Mouse (Mus musculus) megakaryocyte, embryonic 14.5 days (primary cell): Measurements from ENCODE around the gene Cryzl2. TPM values are rescaled to one million over a fixed set of nuclear protein-coding genes. Genes with fewer than 3 reads are reported as not detected.

Source experiments
- H3K27me3 ChIP-seq: replicated peaks from 2 replicates; pipeline ENCODE3; 2012; ENCODE audit warnings: inconsistent platforms
- H3K36me3 ChIP-seq: replicated peaks from 2 replicates; pipeline ENCODE3; 2012; ENCODE audit warnings: low read length, inconsistent platforms, mixed read lengths
- H3K4me1 ChIP-seq: 2 replicates; pipeline ENCODE4 v1.6.1; 2012; ENCODE audit warnings: inconsistent platforms
- H3K4me3 ChIP-seq: replicated peaks from 2 replicates; pipeline ENCODE3; 2012; ENCODE audit warnings: moderate library complexity, mild to moderate bottlenecking, inconsistent platforms
- H3K9me3 ChIP-seq: 2 replicates; pipeline ENCODE4 v1.6.1; 2012; ENCODE audit warnings: inconsistent platforms
- FLI1 ChIP-seq: IDR thresholded peaks from 2 replicates; pipeline ENCODE4 v1.6.1; 2012; ENCODE audit warnings: low read length, inconsistent platforms, mixed read lengths
- GATA1 ChIP-seq: IDR thresholded peaks from 3 replicates; pipeline ENCODE4 v1.6.1; 2012; ENCODE audit warnings: mixed read lengths, low read length, inconsistent platforms, borderline replicate concordance
- polyA plus RNA-seq: library from polyadenylated mRNA; stranded (reverse); fragments of >175 nt; gene quantifications from 2 replicates; pipeline ENCODE4 v1.2.3, GENCODE M21; 2012; ENCODE audit warnings: low replicate concordance; ENCODE audit not compliant: insufficient read depth

Gene Cryzl2
- polyA plus RNA-seq = 2.2 and 2.8 TPM in 2 replicates

GRCm38 (mm10) chr1:157458421-157459208 lies at the start of gene Cryzl2:
TSS of gene Cryzl2 (plus strand) at chr1:157458577.
- Histone ChIP-seq H3K9me3 (no peaks in the 10 kb centered on the region), H3K4me3 (peak within 1 kb of the TSS; percentile 89), H3K4me1 (peaks cover 17% of the 10 kb centered on the region), H3K36me3 (no peaks in the 10 kb centered on the region), H3K27me3 (no peaks in the 10 kb centered on the region)
- TF ChIP-seq GATA1 (no peak), FLI1 (no peak)

GRCm38 (mm10) chr1:157409648-157410047 lies 48.7 kb upstream of the Cryzl2 start:
- TF ChIP-seq FLI1 (no peak), GATA1 (no peak)
- H3K36me3 ChIP-seq = no peaks in the 10 kb centered on the region
- peaks cover 15% of the 10 kb centered on the region for H3K4me1 ChIP-seq
- no peaks in the 10 kb centered on the region for H3K9me3 ChIP-seq
- peaks cover 11% of the 10 kb centered on the region for H3K27me3 ChIP-seq
- H3K4me3 ChIP-seq = no peak overlapping the region

- Histone ChIP-seq H3K36me3 (no peaks in the 10 kb centered on the region), H3K9me3 (no peaks in the 10 kb centered on the region), H3K4me1 (peaks cover 15% of the 10 kb centered on the region), H3K27me3 (peaks cover 11% of the 10 kb centered on the region), H3K4me3 (peak overlapping the region; percentile 76)
- TF ChIP-seq FLI1 = no peak
Observed at GRCm38 (mm10) chr1:157410937-157411336, 47.4 kb upstream of the Cryzl2 start.

DNA sequence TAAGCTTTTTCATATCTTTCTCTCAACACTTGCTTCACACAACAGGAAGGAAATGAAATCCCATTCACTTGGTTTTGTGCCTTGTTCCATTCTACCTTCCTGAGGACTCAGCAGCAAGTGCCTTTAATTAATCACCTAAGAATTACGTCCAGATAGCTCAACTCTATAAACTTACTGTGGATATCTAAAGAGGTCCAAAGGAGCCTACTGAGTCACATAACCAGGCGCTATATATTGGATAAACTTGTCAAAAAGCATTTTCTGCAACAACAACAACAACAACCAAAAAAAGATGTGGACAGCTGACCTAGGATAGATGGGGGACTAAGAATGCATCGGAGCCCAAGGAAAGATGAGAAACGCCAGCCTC lies 47.1 kb upstream of the Cryzl2 start:
- TF ChIP-seq FLI1 (no peak), GATA1 (no peak)
- peaks cover 11% of the 10 kb centered on the region for H3K27me3 ChIP-seq
- peaks cover 15% of the 10 kb centered on the region for H3K4me1 ChIP-seq
- peak overlapping the region; percentile 94 for H3K4me3 ChIP-seq
- H3K36me3 ChIP-seq = no peaks in the 10 kb centered on the region
- no peaks in the 10 kb centered on the region for H3K9me3 ChIP-seq

DNA sequence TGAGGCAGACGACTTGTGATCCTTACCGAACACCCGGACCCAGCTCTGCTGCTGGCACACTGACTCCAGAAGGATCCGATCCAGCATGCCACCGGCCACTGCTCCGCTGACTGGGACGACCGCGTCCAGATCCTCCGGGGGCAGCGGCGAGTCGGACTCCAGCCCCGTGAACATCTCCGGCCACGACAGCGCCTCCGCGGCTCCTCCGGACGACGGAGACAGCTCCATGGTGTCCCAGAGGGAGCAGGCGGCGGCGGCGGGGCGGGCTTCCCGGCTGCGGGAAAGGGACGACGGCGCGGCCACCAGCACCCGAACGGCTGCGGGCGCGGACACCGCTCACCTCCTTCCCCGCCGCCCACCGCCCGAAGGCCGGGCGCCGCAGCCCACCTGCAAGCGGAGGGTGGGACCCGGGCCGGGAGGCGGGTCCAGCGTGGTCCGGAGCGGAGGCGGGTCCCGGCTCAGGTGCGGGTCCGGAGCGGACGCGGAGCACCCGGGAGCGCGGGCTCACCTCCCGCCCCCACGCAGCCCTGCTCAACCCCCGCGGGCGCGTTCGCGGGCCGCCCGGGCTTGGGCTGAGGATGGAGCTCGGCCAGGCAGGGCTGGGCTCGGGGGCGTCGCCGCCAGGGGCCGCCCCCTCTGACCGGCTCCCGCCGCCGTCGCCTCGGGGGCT lies 46.5 kb upstream of the Cryzl2 start:
- no peak for TF ChIP-seq FLI1
- TF ChIP-seq GATA1 = no peak
- peaks cover 11% of the 10 kb centered on the region for H3K27me3 ChIP-seq
- H3K36me3 ChIP-seq = no peaks in the 10 kb centered on the region
- H3K9me3 ChIP-seq = no peaks in the 10 kb centered on the region
- H3K4me3 ChIP-seq = peak overlapping the region; percentile 94
- H3K4me1 ChIP-seq = peaks cover 15% of the 10 kb centered on the region

GRCm38 (mm10) chr1:157412454-157413369 lies 45.7 kb upstream of the Cryzl2 start, which contains the start of gene Rasal2:
TSS of gene Rasal2 (minus strand) at chr1:157412595.
- Histone ChIP-seq H3K9me3 (no peaks in the 10 kb centered on the region), H3K4me3 (peak within 1 kb of the TSS; percentile 94), H3K36me3 (no peaks in the 10 kb centered on the region), H3K27me3 (peaks cover 11% of the 10 kb centered on the region), H3K4me1 (peaks cover 15% of the 10 kb centered on the region)
- TF ChIP-seq FLI1 (no peak), GATA1 (no peak)

GRCm38 (mm10) chr1:157415771-157416170 lies 42.6 kb upstream of the Cryzl2 start:
- Histone ChIP-seq H3K9me3 (no peaks in the 10 kb centered on the region), H3K4me3 (no peak overlapping the region)
- TF ChIP-seq GATA1 (no peak), FLI1 (no peak)

DNA sequence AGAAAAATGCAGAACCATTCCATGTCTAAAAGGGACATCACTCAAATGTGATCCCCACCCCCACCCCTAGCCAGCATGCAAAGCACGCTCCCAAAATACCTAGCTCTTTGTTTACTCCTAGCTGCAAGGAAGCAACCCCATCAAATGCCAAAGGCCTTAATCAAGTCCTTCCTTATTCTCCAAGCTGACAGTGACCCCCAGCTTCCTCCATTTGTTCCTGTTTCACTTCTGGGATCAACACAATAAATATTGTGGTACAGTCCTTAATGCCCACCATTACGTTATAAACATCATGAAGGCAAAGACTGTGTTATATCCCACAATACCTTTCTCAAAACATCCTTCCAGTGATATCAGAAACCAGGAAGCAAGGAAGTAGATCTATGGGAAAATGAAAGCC lies 41.7 kb upstream of the Cryzl2 start:
- H3K27me3 ChIP-seq = peaks cover 5% of the 10 kb centered on the region
- H3K36me3 ChIP-seq = peaks cover 5% of the 10 kb centered on the region
- peaks cover 5% of the 10 kb centered on the region for H3K4me1 ChIP-seq
- no peak for TF ChIP-seq GATA1
- TF ChIP-seq FLI1 = no peak
- H3K4me3 ChIP-seq = no peak overlapping the region
- no peaks in the 10 kb centered on the region for H3K9me3 ChIP-seq

More at GRCm38 (mm10) chr1:157415771-157416170, 42.6 kb upstream of the Cryzl2 start:
- H3K36me3 ChIP-seq = peaks cover 5% of the 10 kb centered on the region
- peaks cover 13% of the 10 kb centered on the region for H3K4me1 ChIP-seq
- H3K27me3 ChIP-seq = peaks cover 10% of the 10 kb centered on the region

DNA sequence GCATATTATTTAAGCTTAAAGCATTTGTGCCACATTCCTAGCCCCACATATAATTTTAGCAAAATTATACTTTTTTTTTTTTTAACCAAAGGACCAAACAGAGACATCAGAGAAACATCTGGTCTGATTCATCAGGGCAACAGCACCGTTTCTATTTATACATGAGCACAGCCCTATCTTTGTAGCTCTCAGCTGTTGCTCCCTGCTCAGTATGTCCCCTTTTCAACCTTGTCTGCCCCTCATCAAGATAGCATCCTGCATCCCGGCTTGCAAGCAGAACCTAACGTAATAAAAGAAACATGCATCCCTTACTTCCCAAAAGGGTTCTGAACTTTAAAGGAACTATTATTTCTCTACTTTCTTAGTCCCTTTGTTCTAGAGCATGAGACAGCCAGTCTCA lies 41.0 kb upstream of the Cryzl2 start:
- peaks cover 5% of the 10 kb centered on the region for H3K36me3 ChIP-seq
- H3K9me3 ChIP-seq = no peaks in the 10 kb centered on the region
- no peaks in the 10 kb centered on the region; the same call in 1 of the 2 replicates for H3K4me1 ChIP-seq
- no peak for TF ChIP-seq GATA1
- TF ChIP-seq FLI1 = no peak
- no peaks in the 10 kb centered on the region for H3K27me3 ChIP-seq
- no peak overlapping the region for H3K4me3 ChIP-seq
